Mouse (Mus musculus) lung, postnatal 25 days (tissue): ENCODE measurements at regions not wholly inside any gene's neighbourhood (a gene's known extent, or its start where the extent isn't known, plus 50 kb on each side); places are given as distances from the start of the nearest gene placed in this dataset.

Source experiments
- DNase-seq: peaks from one replicate; pipeline ENCODE4 v3.0.0; 2022; ENCODE audit warnings: low spot score

- DNase-seq, result no peak
Observed at GRCm38 (mm10) chr3:77051884-77052283, 977.8 kb downstream of the Fstl5 start.

- DNase-seq, result no peak
Observed at GRCm38 (mm10) chr3:77075055-77075454, 1001.0 kb downstream of the Fstl5 start.

GRCm38 (mm10) chr3:77091812-77092211 lies 1017.7 kb downstream of the Fstl5 start:
- peak; percentile 3 for DNase-seq

- no peak for DNase-seq
Observed at GRCm38 (mm10) chr3:77112969-77113368, 1038.9 kb downstream of the Fstl5 start.

GRCm38 (mm10) chr3:77120581-77120980 lies 1046.5 kb downstream of the Fstl5 start:
- DNase-seq, result no peak

- DNase-seq, result no peak
Observed at GRCm38 (mm10) chr3:77151636-77152035, 1077.6 kb downstream of the Fstl5 start.

- DNase-seq, result no peak
Observed at GRCm38 (mm10) chr3:77197828-77198227, 1123.8 kb downstream of the Fstl5 start.

GRCm38 (mm10) chr3:77198265-77198664 lies 1124.2 kb downstream of the Fstl5 start:
- DNase-seq, result peak; percentile 31

GRCm38 (mm10) chr3:77226007-77226406 lies 1151.9 kb downstream of the Fstl5 start:
- DNase-seq, result no peak
